Mouse (Mus musculus): ENCODE results near the gene Ebf1. TPM values are rescaled to one million over a fixed set of nuclear protein-coding genes. Genes with fewer than 3 reads are reported as not detected.
A peak's percentile ranks its signal among the peaks of the same experiment; 100 is the strongest.

The Ebf1 gene
- polyA plus RNA-seq, 1 experiment from 2014 or later = 14.5 TPM

GRCm38 (mm10) chr11:44613411-44614180 lies 3.5 kb upstream of the Ebf1 start:
- Histone ChIP-seq H3K4me3 (ENCODE audit: low read depth, low read length) (peak overlapping the region; percentile 50), H3K4me1 (ENCODE audit: control insufficient read depth, insufficient read depth, low read length) (peaks cover 17% of the 10 kb centered on the region), H3K36me3 (ENCODE audit: control insufficient read depth, insufficient read depth, low read length) (no peaks in the 10 kb centered on the region), H3K27ac (ENCODE audit: low read depth, low read length) (no peak overlapping the region), H3K4me2 (peak overlapping the region; percentile 88), H3K9ac (ENCODE audit: low read depth, low read length) (peak overlapping the region; percentile 63), H3K27me3 (ENCODE audit: control insufficient read depth, insufficient read depth, low read length) (peaks cover 38% of the 10 kb centered on the region), H3K9me3 (replicated peaks; ENCODE audit: control insufficient read depth, low read length) (no peaks in the 10 kb centered on the region)
- no peak for ATAC-seq (replicated peaks; ENCODE audit: insufficient number of reproducible peaks, low FRiP score, low TSS enrichment)
- WGBS (ENCODE audit: insufficient replicate concordance) = 5% methylated on average over 14 of the region's 14 CpGs

- Histone ChIP-seq H3K9ac (ENCODE audit: low read depth, low read length) (peak overlapping the region; percentile 62), H3K36me3 (ENCODE audit: control insufficient read depth, insufficient read depth, low read length) (no peaks in the 10 kb centered on the region)
Measured at GRCm38 (mm10) chr11:44616078-44616787, 884 bp upstream of the Ebf1 start.

DNA sequence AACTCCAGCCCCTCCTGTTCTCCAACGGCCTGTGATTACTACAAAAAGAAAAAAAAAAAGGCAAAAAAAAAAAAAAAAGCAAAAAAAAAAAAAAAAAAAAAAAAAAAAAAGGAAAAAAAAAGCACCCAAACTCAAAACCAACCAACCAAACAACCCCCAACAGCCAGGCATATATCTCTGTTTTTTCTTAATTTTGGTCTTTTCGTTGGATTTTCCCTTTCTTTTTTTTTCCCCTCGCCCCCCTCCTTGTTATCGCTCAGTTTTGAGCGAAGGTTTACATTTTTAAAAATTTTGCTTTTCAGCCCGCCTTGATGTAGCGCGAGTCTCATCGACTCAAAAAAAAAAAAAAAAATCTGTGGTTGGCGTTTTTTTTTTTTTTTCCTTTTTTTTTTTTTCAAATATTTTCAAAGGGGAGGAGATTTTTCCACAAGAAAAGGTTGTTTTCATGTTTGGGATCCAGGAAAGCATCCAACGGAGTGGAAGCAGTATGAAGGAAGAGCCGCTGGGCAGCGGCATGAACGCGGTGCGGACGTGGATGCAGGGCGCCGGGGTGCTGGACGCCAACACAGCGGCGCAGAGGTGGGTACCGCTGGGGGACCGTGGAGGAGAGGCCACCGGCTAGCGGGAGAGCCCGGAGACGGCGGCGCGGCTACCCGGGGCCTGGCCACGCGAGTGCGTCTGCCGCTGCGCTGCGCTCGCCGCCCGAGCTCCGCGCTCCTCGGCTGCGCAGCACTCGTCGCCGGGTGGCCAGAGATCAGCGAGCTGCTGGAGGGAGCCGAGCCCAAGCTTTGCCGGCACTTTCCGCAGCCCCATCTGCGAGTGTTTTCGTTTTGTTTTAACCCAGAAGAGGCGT lies 843 bp downstream of the Ebf1 start:
- ATAC-seq (replicated peaks; ENCODE audit: insufficient number of reproducible peaks, low FRiP score, low TSS enrichment) = no peak
- H3K4me3 ChIP-seq (ENCODE audit: low read depth, low read length) = peak overlapping the region; percentile 50
- peak overlapping the region; percentile 92 for H3K4me2 ChIP-seq
- H3K9ac ChIP-seq (ENCODE audit: low read depth, low read length) = peak overlapping the region; percentile 68
- WGBS (ENCODE audit: insufficient replicate concordance) = under 1% methylated on average over 55 of the region's 55 CpGs
- peaks cover 47% of the 10 kb centered on the region for H3K27me3 ChIP-seq (ENCODE audit: control insufficient read depth, insufficient read depth, low read length)
- peaks cover 15% of the 10 kb centered on the region for H3K4me1 ChIP-seq (ENCODE audit: control insufficient read depth, insufficient read depth, low read length)
- H3K9me3 ChIP-seq (replicated peaks; ENCODE audit: control insufficient read depth, low read length) = no peaks in the 10 kb centered on the region
- peak overlapping the region; percentile 80 for H3K27ac ChIP-seq (ENCODE audit: low read depth, low read length)
- H3K36me3 ChIP-seq (ENCODE audit: control insufficient read depth, insufficient read depth, low read length) = 0 out of 2 replicates have a peak, but pooled peaks cover 2% of the 10 kb centered on the region

More at GRCm38 (mm10) chr11:44616078-44616787, 884 bp upstream of the Ebf1 start:
- peak overlapping the region; percentile 50 for H3K4me3 ChIP-seq (ENCODE audit: low read depth, low read length)
- no peaks in the 10 kb centered on the region for H3K9me3 ChIP-seq (replicated peaks; ENCODE audit: control insufficient read depth, low read length)
- 6% methylated on average over 18 of the region's 18 CpGs for WGBS (ENCODE audit: insufficient replicate concordance)
- H3K4me1 ChIP-seq (ENCODE audit: control insufficient read depth, insufficient read depth, low read length) = peaks cover 19% of the 10 kb centered on the region
- no peak for ATAC-seq (replicated peaks; ENCODE audit: insufficient number of reproducible peaks, low FRiP score, low TSS enrichment)
- H3K4me2 ChIP-seq = peak overlapping the region; percentile 92
- peak overlapping the region; percentile 51; the same call in 1 of the 2 replicates for H3K27ac ChIP-seq (ENCODE audit: low read depth, low read length)
- H3K27me3 ChIP-seq (ENCODE audit: control insufficient read depth, insufficient read depth, low read length) = peaks cover 54% of the 10 kb centered on the region

GRCm38 (mm10) chr11:44619131-44619886 lies 2.2 kb downstream of the Ebf1 start:
- no peaks in the 10 kb centered on the region for H3K9me3 ChIP-seq (replicated peaks; ENCODE audit: control insufficient read depth, low read length)
- ATAC-seq (replicated peaks; ENCODE audit: insufficient number of reproducible peaks, low FRiP score, low TSS enrichment) = no peak
- H3K36me3 ChIP-seq (ENCODE audit: control insufficient read depth, insufficient read depth, low read length) = 0 out of 2 replicates have a peak, but pooled peaks cover 2% of the 10 kb centered on the region
- H3K27me3 ChIP-seq (ENCODE audit: control insufficient read depth, insufficient read depth, low read length) = peaks cover 39% of the 10 kb centered on the region
- no peak overlapping the region for H3K27ac ChIP-seq (ENCODE audit: low read depth, low read length)
- peak overlapping the region; percentile 67 for H3K9ac ChIP-seq (ENCODE audit: low read depth, low read length)
- 2% methylated on average over 15 of the region's 15 CpGs for WGBS (ENCODE audit: insufficient replicate concordance)
- H3K4me3 ChIP-seq (ENCODE audit: low read depth, low read length) = peak overlapping the region; percentile 50
- H3K4me2 ChIP-seq = peak overlapping the region; percentile 92
- peaks cover 10% of the 10 kb centered on the region for H3K4me1 ChIP-seq (ENCODE audit: control insufficient read depth, insufficient read depth, low read length)

GRCm38 (mm10) chr11:44619887-44620693 lies 3.0 kb downstream of the Ebf1 start:
- H3K4me2 ChIP-seq = peak overlapping the region; percentile 92
- H3K9ac ChIP-seq (ENCODE audit: low read depth, low read length) = peak overlapping the region; percentile 67
- WGBS (ENCODE audit: insufficient replicate concordance) = 3% methylated on average over 41 of the region's 41 CpGs
- H3K27me3 ChIP-seq (ENCODE audit: control insufficient read depth, insufficient read depth, low read length) = peaks cover 37% of the 10 kb centered on the region
- peaks cover 13% of the 10 kb centered on the region for H3K4me1 ChIP-seq (ENCODE audit: control insufficient read depth, insufficient read depth, low read length)
- H3K27ac ChIP-seq (ENCODE audit: low read depth, low read length) = no peak overlapping the region
- no peak for ATAC-seq (replicated peaks; ENCODE audit: insufficient number of reproducible peaks, low FRiP score, low TSS enrichment)
- H3K9me3 ChIP-seq (replicated peaks; ENCODE audit: control insufficient read depth, low read length) = no peaks in the 10 kb centered on the region
- H3K36me3 ChIP-seq (ENCODE audit: control insufficient read depth, insufficient read depth, low read length) = 0 out of 2 replicates have a peak, but pooled peaks cover 2% of the 10 kb centered on the region
- H3K4me3 ChIP-seq (ENCODE audit: low read depth, low read length) = peak overlapping the region; percentile 50

- H3K27me3 ChIP-seq (ENCODE audit: control insufficient read depth, insufficient read depth, low read length) = peaks cover 29% of the 10 kb centered on the region
- peak overlapping the region; percentile 67; the same call in 1 of the 2 replicates for H3K9ac ChIP-seq (ENCODE audit: low read depth, low read length)
- no peak for ATAC-seq (replicated peaks; ENCODE audit: insufficient number of reproducible peaks, low FRiP score, low TSS enrichment)
- H3K27ac ChIP-seq (ENCODE audit: low read depth, low read length) = no peak overlapping the region
- H3K4me2 ChIP-seq = peak overlapping the region; percentile 92
- H3K36me3 ChIP-seq (ENCODE audit: control insufficient read depth, insufficient read depth, low read length) = 0 out of 2 replicates have a peak, but pooled peaks cover 2% of the 10 kb centered on the region
- 31% methylated on average over 18 of the region's 19 CpGs for WGBS (ENCODE audit: insufficient replicate concordance)
- peak overlapping the region; percentile 50 for H3K4me3 ChIP-seq (ENCODE audit: low read depth, low read length)
- peaks cover 13% of the 10 kb centered on the region for H3K4me1 ChIP-seq (ENCODE audit: control insufficient read depth, insufficient read depth, low read length)
- no peaks in the 10 kb centered on the region for H3K9me3 ChIP-seq (replicated peaks; ENCODE audit: control insufficient read depth, low read length)
Measured at GRCm38 (mm10) chr11:44620694-44621446, 3.8 kb downstream of the Ebf1 start.

DNA sequence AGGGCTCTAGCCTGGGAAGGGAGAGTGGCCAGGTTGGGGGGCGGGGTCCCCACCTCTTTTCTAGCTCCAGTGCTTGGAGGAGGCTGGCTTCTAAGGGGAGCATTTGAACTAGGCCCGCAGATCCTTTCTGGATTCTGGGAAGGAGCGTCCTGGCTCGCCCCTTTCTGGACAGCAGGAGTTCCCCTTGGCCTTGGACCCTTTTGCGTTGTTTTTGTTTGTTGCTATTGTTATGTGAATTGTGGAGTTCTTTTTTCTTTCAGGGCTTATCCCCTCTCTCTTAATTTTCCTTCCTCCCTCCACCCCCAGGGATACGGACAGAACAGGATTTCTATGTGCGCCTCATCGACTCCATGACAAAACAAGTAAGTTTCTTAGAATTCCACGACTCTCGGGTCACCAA lies 4.5 kb downstream of the Ebf1 start:
- peaks cover 25% of the 10 kb centered on the region for H3K27me3 ChIP-seq (ENCODE audit: control insufficient read depth, insufficient read depth, low read length)
- no peak overlapping the region for H3K9ac ChIP-seq (ENCODE audit: low read depth, low read length)
- peak overlapping the region; percentile 92; the same call in 1 of the 2 replicates for H3K4me2 ChIP-seq
- 0 out of 2 replicates have a peak, but pooled peaks cover 2% of the 10 kb centered on the region for H3K36me3 ChIP-seq (ENCODE audit: control insufficient read depth, insufficient read depth, low read length)
- WGBS (ENCODE audit: insufficient replicate concordance) = 51% methylated on average over 10 of the region's 10 CpGs
- H3K4me3 ChIP-seq (ENCODE audit: low read depth, low read length) = no peak overlapping the region
- H3K9me3 ChIP-seq (replicated peaks; ENCODE audit: control insufficient read depth, low read length) = no peaks in the 10 kb centered on the region
- no peak for ATAC-seq (replicated peaks; ENCODE audit: insufficient number of reproducible peaks, low FRiP score, low TSS enrichment)
- H3K27ac ChIP-seq (ENCODE audit: low read depth, low read length) = no peak overlapping the region
- H3K4me1 ChIP-seq (ENCODE audit: control insufficient read depth, insufficient read depth, low read length) = peaks cover 8% of the 10 kb centered on the region

All from heart, embryonic 11.5 days (tissue).